Mouse (Mus musculus): ENCODE measurements around the gene Shc2. TPM values are rescaled to one million over a fixed set of nuclear protein-coding genes. Genes with fewer than 3 reads are reported as not detected.

Shc2 gene
- total RNA-seq, 1 experiment from 2014 or later = not detected

DNA sequence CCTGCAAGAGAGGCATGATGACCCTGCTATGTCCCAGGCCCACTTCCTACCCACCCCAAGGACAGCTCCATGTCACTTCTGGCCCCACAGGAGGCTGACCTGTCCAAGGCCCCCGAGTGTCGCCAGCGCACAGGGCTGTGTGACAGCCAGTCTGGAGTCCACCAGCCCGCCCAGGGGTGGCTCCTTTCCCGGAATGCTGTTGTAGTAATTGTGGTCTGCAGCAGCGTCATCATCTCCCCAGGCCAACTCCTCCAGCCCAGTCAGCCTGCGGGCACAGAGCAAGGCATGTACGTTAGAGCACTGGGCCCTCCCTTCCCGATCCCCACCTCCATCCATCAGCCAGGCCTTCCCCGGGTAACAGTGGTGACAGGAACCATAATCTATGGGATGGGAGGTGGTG, 11.6 kb downstream of the Shc2 start:
- no peak for ATAC-seq (replicated peaks; ENCODE audit: insufficient number of reproducible peaks, low FRiP score, low TSS enrichment, poor library complexity, severe bottlenecking)

DNA sequence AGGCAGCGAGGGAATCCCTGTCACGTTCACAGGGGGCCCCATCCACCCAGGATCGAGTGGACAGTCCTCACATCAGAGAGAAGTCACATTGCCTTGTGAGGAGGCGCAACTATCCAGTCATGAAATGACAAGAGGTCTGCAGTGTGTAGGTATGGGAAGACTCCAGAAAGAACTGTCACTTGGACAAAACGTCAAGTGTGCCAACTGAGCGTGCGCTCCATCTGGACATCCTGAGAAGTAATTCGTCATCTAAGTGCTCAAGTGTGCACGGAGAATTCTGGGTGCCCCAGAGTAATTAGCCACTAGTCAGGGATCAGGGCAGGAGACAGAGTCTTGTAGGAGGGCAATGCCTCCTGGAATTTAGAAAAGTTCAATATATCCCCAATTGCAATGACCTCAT, 12.3 kb downstream of the Shc2 start:
- no peak for ATAC-seq (replicated peaks; ENCODE audit: insufficient number of reproducible peaks, low FRiP score, low TSS enrichment, poor library complexity, severe bottlenecking)

DNA sequence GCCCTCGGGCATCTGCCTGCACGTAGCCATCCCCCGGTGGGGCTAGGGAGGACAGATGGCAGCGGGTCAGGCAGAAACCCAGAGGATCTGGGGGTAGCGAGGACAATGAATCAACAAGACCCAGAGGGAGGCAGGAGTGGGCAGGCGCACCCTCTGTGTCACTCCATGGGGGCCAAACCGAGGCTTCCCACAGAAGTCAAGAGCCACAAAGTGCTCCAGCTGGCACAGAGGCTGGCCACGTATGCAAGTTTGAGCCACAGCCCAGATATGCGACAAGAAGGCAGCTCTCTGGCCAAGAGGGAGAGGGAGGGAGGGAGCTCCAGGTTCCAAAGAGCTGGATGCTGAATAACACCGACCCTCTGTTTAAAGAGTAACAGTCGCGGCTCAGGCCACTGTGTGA, 13.8 kb downstream of the Shc2 start:
- ATAC-seq (replicated peaks; ENCODE audit: insufficient number of reproducible peaks, low FRiP score, low TSS enrichment, poor library complexity, severe bottlenecking) = no peak

DNA sequence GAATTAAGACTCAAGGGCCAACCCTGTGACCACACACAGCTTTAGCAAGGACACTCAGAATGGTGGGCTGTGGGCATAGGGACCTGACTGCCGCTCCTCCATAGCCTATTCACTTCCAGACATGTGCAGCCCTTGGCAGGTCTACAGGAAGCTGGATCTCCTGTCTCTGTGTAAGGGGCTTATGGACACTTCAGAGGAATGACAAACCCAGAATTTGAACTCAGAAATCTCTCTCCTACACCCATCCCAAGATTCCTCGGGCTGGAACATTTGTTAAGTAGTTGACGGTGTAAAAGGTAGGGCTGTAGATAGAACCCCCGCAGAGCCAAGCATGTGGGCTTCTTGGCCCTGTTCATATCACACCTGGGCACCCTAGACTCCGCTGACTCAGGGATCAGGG, 21.3 kb downstream of the Shc2 start:
- no peak for ATAC-seq (replicated peaks; ENCODE audit: insufficient number of reproducible peaks, low FRiP score, low TSS enrichment, poor library complexity, severe bottlenecking)

DNA sequence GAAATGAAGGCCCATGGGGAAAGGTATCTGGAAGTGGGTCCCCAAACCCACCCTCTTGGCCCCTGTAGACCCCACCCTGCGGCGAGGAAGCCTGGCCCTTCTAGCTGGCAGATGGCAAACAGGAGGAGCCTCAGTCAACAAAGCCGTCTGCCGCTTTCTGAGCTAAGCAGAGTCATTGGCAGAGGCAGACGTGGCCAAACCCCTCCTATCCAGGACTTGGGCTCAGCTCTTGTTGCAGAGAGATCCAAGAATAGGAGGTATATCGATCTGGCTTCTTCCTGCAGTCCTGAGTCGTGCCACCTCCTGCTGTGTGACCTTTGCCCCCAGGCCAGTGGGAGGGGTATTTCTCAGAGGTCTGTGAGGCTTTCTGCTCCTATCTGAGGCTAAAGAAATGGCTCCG, 21.9 kb downstream of the Shc2 start:
- no peak for ATAC-seq (replicated peaks; ENCODE audit: insufficient number of reproducible peaks, low FRiP score, low TSS enrichment, poor library complexity, severe bottlenecking)

DNA sequence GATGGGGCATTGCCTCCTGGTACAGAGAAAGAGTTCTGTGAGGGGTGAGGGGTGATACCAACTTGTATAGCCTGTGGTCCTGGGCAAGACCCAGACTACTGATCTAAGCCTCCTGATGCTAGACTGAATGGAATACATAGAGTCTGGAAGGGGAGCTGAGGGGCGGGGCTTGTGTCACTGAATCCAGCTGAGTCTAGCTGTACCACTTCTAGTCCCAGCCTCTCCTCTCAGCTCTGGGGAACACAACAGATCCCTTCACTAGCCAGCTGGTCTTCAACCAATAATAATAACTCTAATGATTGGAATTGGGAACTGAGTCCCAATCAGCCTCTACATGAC, 23.4 kb downstream of the Shc2 start:
- no peak for ATAC-seq (replicated peaks; ENCODE audit: insufficient number of reproducible peaks, low FRiP score, low TSS enrichment, poor library complexity, severe bottlenecking)

DNA sequence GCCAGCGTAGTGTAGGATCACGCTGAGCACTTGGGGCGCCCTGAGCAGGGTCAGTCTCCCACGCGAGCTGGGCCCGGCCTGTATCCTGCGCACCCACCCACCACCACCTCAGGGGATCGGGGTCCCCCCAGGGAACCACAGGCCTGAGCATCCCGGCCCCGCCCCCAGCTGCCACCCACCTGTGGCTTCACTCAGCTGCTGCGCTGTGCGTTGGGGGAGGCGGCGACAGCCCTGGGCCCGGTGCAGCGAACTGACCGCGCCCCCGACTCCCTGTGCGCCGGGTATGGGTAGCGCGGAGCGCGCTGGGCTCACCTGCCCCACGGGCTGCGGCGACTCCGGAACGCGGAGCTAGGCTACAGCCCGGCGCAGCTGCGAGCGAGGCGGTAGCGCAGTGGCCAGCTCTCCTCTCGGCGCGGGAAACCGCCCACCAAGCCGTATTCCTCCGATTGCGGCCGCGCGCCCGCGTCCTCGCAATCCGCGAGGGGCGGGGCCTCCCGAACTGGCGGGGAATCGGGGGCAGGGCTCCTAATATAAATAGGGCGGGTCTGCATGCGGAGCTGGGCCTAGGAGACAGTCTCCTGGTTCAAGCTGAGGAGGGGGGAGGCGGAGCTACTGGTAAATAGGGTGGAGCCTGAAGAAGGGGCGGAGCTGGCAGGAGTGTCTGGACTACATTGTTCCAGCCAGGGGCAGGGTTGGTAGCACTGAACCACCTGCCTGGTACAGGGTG, 24.0 kb downstream of the Shc2 start, which contains the start of gene C2cd4c:
Gene C2cd4c, minus strand, starts transcription at position 448 of the 727 bp plus-strand sequence.
- no peak for ATAC-seq (replicated peaks; ENCODE audit: insufficient number of reproducible peaks, low FRiP score, low TSS enrichment, poor library complexity, severe bottlenecking)

DNA sequence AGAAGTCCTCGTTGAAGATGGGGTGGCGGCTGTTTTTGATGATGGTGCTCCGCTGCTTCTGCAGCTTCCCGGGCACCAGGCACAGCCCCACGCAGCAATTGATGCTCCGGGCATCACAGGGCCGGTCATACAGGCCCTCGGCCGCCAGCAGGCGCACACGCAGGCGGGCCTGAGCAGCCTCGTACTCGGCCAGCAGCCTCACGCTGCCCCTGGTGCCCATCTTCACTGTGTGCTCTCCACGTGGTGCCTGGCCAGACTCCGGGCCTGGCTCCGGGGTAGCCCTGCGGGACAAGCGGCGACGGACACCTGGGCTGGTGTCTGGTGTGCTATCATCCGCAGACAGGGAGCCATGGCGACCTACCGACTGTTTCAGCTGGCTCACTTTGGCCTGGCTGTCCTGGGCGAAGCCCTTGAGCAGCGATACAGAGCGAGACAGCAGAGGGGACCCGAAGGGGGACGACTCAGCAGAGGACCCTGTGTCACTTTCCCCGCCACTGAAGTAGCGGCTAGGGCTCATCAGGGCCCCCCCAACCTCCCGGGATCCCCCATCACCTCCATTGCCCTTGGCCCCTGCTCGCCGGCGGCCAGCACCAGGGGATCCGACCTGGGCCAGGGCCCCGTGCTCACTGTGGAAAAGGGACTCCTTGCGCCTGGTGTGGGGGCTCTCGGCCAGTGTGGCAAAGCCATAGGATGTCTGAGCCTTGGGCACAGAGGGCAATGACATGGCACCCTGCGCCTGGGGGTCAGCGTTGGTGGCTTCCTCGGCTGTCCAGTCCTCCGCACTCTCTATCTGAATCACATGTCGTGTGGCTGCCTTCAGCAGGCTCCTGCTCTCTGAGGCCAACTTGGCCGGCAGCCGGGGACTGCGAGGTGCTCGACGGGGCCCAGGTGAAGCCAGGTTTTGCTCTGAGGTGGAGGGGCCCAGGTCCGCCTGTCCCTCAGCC, 25.3 kb downstream of the Shc2 start:
- no peak for ATAC-seq (replicated peaks; ENCODE audit: insufficient number of reproducible peaks, low FRiP score, low TSS enrichment, poor library complexity, severe bottlenecking)

DNA sequence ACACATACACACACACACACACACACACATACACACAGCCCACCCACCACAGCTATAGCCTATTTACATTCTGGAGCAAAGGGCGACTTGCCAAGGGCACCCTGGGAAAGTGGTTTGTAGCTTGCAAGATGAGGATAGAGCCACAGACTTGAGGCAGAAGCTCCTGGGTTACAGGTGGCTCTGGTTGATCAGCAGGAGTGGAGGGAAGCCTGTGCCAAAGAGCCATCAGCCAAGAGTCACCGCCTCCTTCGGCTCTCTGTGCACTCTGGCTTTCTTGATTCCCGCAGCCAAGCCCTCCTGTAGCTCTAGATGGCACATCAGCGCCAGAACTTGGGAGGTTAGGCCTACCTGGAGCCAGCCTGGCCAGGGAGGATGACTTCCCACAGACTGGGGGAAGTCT, 26.4 kb downstream of the Shc2 start:
- no peak for ATAC-seq (replicated peaks; ENCODE audit: insufficient number of reproducible peaks, low FRiP score, low TSS enrichment, poor library complexity, severe bottlenecking)

DNA sequence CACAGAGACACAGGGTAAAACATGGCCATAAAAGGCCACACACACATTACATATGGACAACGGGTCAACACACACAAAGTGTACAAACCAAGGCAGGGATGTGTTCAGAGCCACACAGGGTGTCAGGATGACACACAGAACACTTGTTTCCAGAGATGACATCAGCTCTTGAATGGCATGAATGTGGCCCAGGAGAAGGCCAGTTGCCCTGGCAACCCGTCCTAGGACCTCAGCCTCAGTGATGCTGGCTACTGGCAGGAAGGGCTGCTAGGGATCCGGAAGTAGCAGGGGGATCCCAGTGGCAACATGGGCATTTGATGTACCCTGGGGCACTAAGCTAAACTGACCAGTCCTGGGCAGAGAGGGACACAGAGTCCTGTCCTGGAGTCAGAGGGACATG, 28.4 kb downstream of the Shc2 start:
- no peak for ATAC-seq (replicated peaks; ENCODE audit: insufficient number of reproducible peaks, low FRiP score, low TSS enrichment, poor library complexity, severe bottlenecking)

DNA sequence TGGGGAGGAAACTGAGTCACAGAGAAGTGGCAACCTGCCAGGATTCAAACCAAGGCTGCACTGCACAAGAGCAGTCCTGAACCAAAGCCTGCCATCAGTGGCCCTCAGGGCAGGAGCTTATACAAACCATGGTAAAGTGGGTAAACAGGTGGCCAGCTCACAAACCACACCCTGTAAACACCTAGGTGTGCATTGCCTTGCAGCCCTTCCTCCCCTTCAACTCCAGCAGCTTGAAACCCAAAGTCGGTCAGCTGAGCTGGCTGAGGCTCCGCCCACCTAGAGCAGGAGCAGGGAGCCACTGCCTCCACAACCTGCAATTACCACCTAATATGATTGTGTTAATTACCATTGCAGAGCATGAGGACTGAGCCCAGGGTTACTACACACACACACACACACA, 29.8 kb downstream of the Shc2 start:
- ATAC-seq (replicated peaks; ENCODE audit: insufficient number of reproducible peaks, low FRiP score, low TSS enrichment, poor library complexity, severe bottlenecking) = no peak

DNA sequence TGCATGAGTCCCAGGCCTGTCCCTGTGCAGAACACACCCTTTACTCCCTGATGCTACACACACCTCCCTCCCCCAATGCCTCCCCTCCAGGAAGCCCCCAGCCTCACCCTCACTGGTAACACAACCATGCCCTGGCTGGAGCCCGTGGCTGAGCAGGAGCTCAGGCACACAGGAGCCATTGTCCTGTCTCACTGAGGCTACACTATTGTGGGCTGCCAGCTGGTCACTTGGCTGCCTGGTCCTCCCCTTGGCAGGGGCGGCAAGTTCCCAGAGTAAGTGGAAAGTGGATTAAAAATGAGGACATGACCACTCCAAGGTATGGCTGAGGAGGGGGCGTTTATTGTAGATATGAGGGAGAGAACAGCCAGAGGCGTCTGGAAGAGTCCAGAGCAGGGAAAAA, 31.2 kb downstream of the Shc2 start:
- no peak for ATAC-seq (replicated peaks; ENCODE audit: insufficient number of reproducible peaks, low FRiP score, low TSS enrichment, poor library complexity, severe bottlenecking)

DNA sequence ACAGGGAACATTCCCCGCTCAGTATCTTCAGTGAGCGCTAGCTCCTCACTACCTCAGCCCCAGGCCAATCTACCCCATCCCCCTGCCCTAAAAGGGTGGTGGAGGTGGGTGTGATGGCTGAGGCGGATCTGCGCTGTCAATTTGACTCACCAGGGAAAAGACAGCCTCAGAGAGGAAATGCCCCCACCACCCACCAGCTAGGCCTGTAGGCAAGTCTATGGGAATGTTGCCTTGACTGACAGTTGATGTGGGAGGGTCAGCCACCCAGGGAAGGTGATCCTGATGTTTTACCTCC, 39.8 kb downstream of the Shc2 start:
- ATAC-seq (replicated peaks; ENCODE audit: insufficient number of reproducible peaks, low FRiP score, low TSS enrichment, poor library complexity, severe bottlenecking) = no peak

DNA sequence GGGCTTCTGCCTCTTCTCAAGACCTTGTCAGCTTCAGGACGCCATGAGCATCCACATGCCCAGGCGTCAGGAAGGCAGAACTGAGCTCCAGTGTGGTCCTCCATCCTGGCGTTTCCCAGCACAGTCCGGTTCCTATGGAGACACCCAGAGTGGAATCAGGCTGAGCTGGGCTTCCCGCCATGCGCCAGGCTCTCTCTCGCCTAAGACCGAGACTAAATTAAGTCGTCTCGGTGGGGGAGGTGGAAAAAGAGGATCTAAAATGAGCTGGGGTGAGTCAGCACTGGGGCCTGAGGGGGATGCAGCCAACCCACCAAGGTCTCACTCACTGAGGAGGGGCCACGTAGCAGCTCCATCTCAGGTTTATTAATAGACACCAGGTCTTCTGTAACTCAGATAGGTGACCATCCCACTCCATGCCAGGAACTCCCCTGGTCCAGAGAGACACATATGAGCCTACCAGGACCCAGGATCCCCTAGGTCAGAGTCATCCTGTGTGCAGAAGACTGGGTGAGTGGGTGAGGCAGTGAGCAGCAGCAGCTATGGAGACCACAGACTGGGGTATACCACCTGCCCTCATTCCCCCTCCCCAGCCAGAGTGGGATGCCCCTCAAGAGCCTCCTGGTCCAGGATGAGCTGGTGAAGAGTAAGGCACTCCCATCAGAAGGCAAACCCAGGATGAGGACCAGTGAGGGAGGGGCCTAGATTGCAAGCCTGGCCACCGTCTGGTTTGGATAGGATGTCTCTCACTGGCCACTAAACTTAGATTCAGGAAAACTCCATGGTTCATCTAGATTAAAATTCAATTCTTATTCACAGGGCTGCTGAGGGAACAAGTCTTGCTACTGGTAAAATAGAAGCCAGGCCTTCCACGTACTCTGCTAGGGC, 40.4 kb downstream of the Shc2 start:
- ATAC-seq (replicated peaks; ENCODE audit: insufficient number of reproducible peaks, low FRiP score, low TSS enrichment, poor library complexity, severe bottlenecking) = no peak

DNA sequence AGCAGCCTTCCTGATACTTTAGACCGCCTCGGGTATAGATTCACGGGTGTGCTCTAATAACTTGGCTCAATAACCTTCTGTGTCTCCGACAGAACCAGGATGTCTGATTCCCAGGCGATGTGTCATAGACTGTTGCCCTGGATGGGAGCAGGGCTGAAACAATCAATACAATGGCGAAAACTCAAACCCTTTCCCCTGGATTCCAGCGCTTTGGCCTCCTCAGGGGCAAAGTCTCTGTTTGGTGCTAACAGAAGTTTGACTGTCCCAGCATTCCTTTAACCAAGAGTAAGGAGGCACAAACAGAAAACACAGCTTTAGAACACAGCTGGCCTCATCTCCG, 42.2 kb downstream of the Shc2 start:
- ATAC-seq (replicated peaks; ENCODE audit: insufficient number of reproducible peaks, low FRiP score, low TSS enrichment, poor library complexity, severe bottlenecking) = no peak

DNA sequence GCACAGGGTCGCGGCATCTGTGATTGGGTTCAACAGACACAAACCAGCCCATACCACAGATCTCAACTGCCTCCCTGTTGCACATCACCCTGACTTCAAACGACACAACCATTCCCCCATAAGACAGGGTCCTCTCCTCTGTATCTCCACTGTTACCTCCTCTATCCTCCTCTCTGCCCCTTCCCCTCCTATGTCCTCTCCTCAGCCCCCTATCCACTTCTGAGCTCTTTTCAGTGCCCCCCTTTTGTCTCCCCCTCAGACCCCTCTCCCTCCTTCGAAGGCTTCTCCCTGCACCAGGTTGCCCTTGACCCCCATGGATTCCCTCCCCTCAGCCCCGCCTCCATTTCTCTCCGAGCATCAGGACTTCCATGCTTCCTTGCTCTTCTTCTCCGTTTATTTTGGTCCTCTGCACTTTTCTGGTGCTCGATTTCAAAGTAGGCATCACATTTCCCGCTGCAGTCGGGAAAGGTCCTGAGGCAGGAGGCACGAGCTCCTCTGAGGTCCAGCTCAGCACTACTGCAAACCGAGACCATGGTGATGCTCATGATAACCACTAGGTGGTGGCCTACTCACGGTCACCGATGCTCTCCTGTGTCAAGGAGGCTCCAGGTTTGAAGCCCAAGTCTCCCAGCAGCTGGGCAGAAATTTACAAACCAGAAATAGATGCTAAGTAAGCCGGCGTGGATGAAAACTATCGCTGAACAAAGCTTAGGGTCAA, 42.7 kb downstream of the Shc2 start:
- ATAC-seq (replicated peaks; ENCODE audit: insufficient number of reproducible peaks, low FRiP score, low TSS enrichment, poor library complexity, severe bottlenecking) = peak; percentile 79

DNA sequence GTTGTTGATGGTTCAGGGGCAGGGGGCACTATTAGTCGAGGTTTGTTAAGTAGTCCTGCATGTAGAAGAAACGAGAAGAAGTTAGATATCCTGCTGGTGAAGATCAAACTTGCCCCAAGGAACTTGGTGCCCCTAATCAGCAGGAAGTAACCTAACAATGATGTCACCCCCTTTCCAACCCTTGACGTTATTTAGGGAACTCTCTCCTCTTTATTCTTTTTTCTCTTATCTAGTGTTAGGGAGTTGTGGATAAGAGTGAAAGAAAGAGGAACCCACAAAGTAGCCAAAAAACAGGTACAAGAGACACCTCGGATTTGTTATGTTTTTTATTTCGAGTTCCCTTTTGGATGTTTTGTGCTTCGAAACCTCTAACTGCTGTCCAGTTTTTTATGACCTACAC, 43.6 kb downstream of the Shc2 start:
- no peak for ATAC-seq (replicated peaks; ENCODE audit: insufficient number of reproducible peaks, low FRiP score, low TSS enrichment, poor library complexity, severe bottlenecking)

DNA sequence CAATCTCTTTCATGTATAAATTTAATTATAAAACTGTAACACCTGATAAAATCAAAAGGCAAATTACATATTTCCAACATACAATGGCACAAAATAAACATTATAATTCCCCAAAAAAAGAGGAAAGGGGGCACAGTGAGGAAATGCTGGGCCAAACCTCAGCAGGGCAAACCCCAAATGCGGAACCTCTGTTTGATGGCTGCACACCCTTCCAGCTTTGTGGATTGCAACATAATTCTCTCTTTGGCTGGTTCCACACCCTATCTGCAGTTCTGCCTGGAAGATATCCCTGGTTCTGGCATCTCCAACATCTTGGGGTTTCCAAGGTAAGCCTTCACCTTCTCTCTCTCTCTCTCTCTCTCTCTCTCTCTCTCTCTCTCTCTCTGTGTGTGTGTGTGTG, 47.0 kb downstream of the Shc2 start:
- peak; percentile 54; the same call in 1 of the 2 replicates for ATAC-seq (replicated peaks; ENCODE audit: insufficient number of reproducible peaks, low FRiP score, low TSS enrichment, poor library complexity, severe bottlenecking)

DNA sequence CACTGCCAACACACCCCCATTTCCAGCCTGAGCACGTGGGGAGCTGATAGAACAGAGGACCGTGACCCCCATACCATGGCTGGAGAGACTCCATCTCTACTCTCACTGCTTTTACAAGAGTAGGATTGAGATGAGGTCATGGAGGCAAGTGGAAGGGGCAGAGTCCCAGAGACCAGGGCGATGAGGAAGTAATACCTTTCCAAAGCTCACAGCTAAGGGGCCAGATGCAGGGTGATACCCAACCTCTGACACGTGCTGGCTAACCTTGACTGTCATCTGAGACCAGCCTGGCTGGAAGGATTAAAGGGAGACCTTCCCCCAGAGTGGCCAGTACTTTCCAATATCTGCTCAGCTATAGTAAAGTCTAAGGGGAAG, 50.0 kb downstream of the Shc2 start:
- no peak for ATAC-seq (replicated peaks; ENCODE audit: insufficient number of reproducible peaks, low FRiP score, low TSS enrichment, poor library complexity, severe bottlenecking)

Measured in monocyte, adult 5-6 weeks (primary cell).